Mouse (Mus musculus) splenic B cell, adult 2 months (primary cell): Measurements from ENCODE around the gene Dyrk3.

Source experiments
- DNase-seq: peaks from one replicate; pipeline ENCODE4 v3.0.0-alpha.2; 2011; ENCODE audit warnings: low read depth, low spot score
- H3K27me3 ChIP-seq: 2 replicates; pipeline ENCODE4 v1.6.1; 2012; ENCODE audit warnings: mild to moderate bottlenecking, low read length, moderate library complexity, mixed read lengths; ENCODE audit not compliant: control insufficient read depth, poor library complexity, insufficient read depth, severe bottlenecking
- H3K36me3 ChIP-seq: 2 replicates; pipeline ENCODE4 v1.6.1; 2012; ENCODE audit warnings: mild to moderate bottlenecking, low read length, moderate library complexity, mixed read lengths; ENCODE audit not compliant: control insufficient read depth, poor library complexity, insufficient read depth, severe bottlenecking

Dyrk3 gene

GRCm38 (mm10) chr1:131112576-131112975 lies 25.6 kb downstream of the Dyrk3 start:
- H3K36me3 ChIP-seq = no peaks in the 10 kb centered on the region

GRCm38 (mm10) chr1:131110525-131111106 lies 27.5 kb downstream of the Dyrk3 start:
- H3K27me3 ChIP-seq = no peaks in the 10 kb centered on the region
- peak; percentile 84 for DNase-seq
- H3K36me3 ChIP-seq = no peaks in the 10 kb centered on the region

More at GRCm38 (mm10) chr1:131112576-131112975, 25.6 kb downstream of the Dyrk3 start:
- H3K27me3 ChIP-seq = no peaks in the 10 kb centered on the region
- peak; percentile 24 for DNase-seq

GRCm38 (mm10) chr1:131107575-131108308 lies 30.4 kb downstream of the Dyrk3 start:
- no peak for DNase-seq
- no peaks in the 10 kb centered on the region for H3K36me3 ChIP-seq
- no peaks in the 10 kb centered on the region for H3K27me3 ChIP-seq

- Histone ChIP-seq H3K27me3 (no peaks in the 10 kb centered on the region), H3K36me3 (no peaks in the 10 kb centered on the region)
- peak; percentile 80 for DNase-seq
Observed at GRCm38 (mm10) chr1:131103776-131104424, 34.2 kb downstream of the Dyrk3 start.

- no peak for DNase-seq
- Histone ChIP-seq H3K36me3 (no peaks in the 10 kb centered on the region), H3K27me3 (no peaks in the 10 kb centered on the region)
Observed at GRCm38 (mm10) chr1:131100808-131101207, 37.3 kb downstream of the Dyrk3 start.

- DNase-seq = peak; percentile 94
- Histone ChIP-seq H3K36me3 (no peaks in the 10 kb centered on the region), H3K27me3 (no peaks in the 10 kb centered on the region)
Observed at GRCm38 (mm10) chr1:131097700-131098094, 40.4 kb downstream of the Dyrk3 start, which contains the start of gene Mapkapk2. Gene Mapkapk2 (minus strand): TSS chr1:131097826.

GRCm38 (mm10) chr1:131096803-131097699 lies 41.1 kb downstream of the Dyrk3 start:
- peak; percentile 76 for DNase-seq
- Histone ChIP-seq H3K36me3 (no peaks in the 10 kb centered on the region), H3K27me3 (no peaks in the 10 kb centered on the region)

GRCm38 (mm10) chr1:131096132-131096695 lies 41.9 kb downstream of the Dyrk3 start:
- no peaks in the 10 kb centered on the region for H3K36me3 ChIP-seq
- peak; percentile 43 for DNase-seq

GRCm38 (mm10) chr1:131095574-131095973 lies 42.6 kb downstream of the Dyrk3 start:
- DNase-seq = peak; percentile 47
- Histone ChIP-seq H3K36me3 (no peaks in the 10 kb centered on the region), H3K27me3 (no peaks in the 10 kb centered on the region)

More at GRCm38 (mm10) chr1:131096132-131096695, 41.9 kb downstream of the Dyrk3 start:
- no peaks in the 10 kb centered on the region for H3K27me3 ChIP-seq

- DNase-seq = no peak
- Histone ChIP-seq H3K27me3 (no peaks in the 10 kb centered on the region), H3K36me3 (no peaks in the 10 kb centered on the region)
Observed at GRCm38 (mm10) chr1:131093889-131094288, 44.3 kb downstream of the Dyrk3 start.

GRCm38 (mm10) chr1:131092846-131093245 lies 45.3 kb downstream of the Dyrk3 start:
- DNase-seq = no peak
- no peaks in the 10 kb centered on the region for H3K27me3 ChIP-seq
- no peaks in the 10 kb centered on the region for H3K36me3 ChIP-seq

- no peak for DNase-seq
- Histone ChIP-seq H3K27me3 (no peaks in the 10 kb centered on the region), H3K36me3 (no peaks in the 10 kb centered on the region)
Observed at GRCm38 (mm10) chr1:131092173-131092572, 46.0 kb downstream of the Dyrk3 start.

- no peak for DNase-seq
- Histone ChIP-seq H3K36me3 (no peaks in the 10 kb centered on the region), H3K27me3 (no peaks in the 10 kb centered on the region)
Observed at GRCm38 (mm10) chr1:131091481-131091880, 46.7 kb downstream of the Dyrk3 start.

- Histone ChIP-seq H3K27me3 (no peaks in the 10 kb centered on the region), H3K36me3 (no peaks in the 10 kb centered on the region)
- DNase-seq = no peak
Observed at GRCm38 (mm10) chr1:131090877-131091276, 47.3 kb downstream of the Dyrk3 start.
